Mouse (Mus musculus): ENCODE results near the gene Per1.
A peak's percentile ranks its signal among the peaks of the same experiment; 100 is the strongest.
"Not testable (repeated sequence)": the region's sequence is repeated elsewhere in the genome, so short reads cannot be mapped to it uniquely, and the experiment has no call there.

The Per1 gene

GRCm38 (mm10) chr11:69080855-69081222 is 14.2 kb upstream of the Per1 start:
- DNase-seq (ENCODE audit: low spot score in 2 of 2), result no peak

GRCm38 (mm10) chr11:69081613-69082012 is 13.4 kb upstream of the Per1 start:
- no peak for DNase-seq (ENCODE audit: low spot score in 2 of 2)

- DNase-seq (ENCODE audit: low spot score in 2 of 2), result no peak
Measured at GRCm38 (mm10) chr11:69085608-69086007, 9.4 kb upstream of the Per1 start.

- no peak for DNase-seq (ENCODE audit: low spot score in 2 of 2)
Measured at GRCm38 (mm10) chr11:69086390-69086789, 8.6 kb upstream of the Per1 start.

- no peak for DNase-seq (ENCODE audit: low spot score in 2 of 2)
Measured at GRCm38 (mm10) chr11:69087082-69087481, 7.9 kb upstream of the Per1 start.

GRCm38 (mm10) chr11:69087597-69087996 is 7.4 kb upstream of the Per1 start:
- no peak for DNase-seq (ENCODE audit: low spot score in 2 of 2)

- DNase-seq (ENCODE audit: low spot score in 2 of 2), result peak; percentile 87 to 93
Measured at GRCm38 (mm10) chr11:69088103-69088855, 6.7 kb upstream of the Per1 start, which contains the start of gene Vamp2. TSS of gene Vamp2 (plus strand) at chr11:69088490.

GRCm38 (mm10) chr11:69088856-69089615 is 6.0 kb upstream of the Per1 start:
- DNase-seq (ENCODE audit: low spot score in 2 of 2), result peak; percentile 65 to 66

- DNase-seq (ENCODE audit: low spot score in 2 of 2), result no peak
Measured at GRCm38 (mm10) chr11:69089616-69090290, 5.3 kb upstream of the Per1 start.

- no peak for DNase-seq (ENCODE audit: low spot score in 2 of 2)
Measured at GRCm38 (mm10) chr11:69090367-69090766, 4.7 kb upstream of the Per1 start.

GRCm38 (mm10) chr11:69091566-69092385 is 3.2 kb upstream of the Per1 start:
- DNase-seq (ENCODE audit: low spot score in 2 of 2), result no peak

- peak; percentile 95 for DNase-seq (ENCODE audit: low spot score in 2 of 2)
Measured at GRCm38 (mm10) chr11:69092386-69092751, 2.6 kb upstream of the Per1 start.

GRCm38 (mm10) chr11:69092871-69093270 is 2.1 kb upstream of the Per1 start:
- DNase-seq (ENCODE audit: low spot score in 2 of 2), result no peak

GRCm38 (mm10) chr11:69093856-69094255 is 1.2 kb upstream of the Per1 start:
- not testable (repeated sequence) for DNase-seq (ENCODE audit: low spot score in 2 of 2)

GRCm38 (mm10) chr11:69095511-69096231 is 654 bp downstream of the Per1 start:
- DNase-seq (ENCODE audit: low spot score in 2 of 2), result peak; percentile 56 to 60

- DNase-seq (ENCODE audit: low spot score in 2 of 2), result no peak
Measured at GRCm38 (mm10) chr11:69096360-69096986, 1.5 kb downstream of the Per1 start.

GRCm38 (mm10) chr11:69096987-69097900 is 2.2 kb downstream of the Per1 start:
- peak; percentile 91 to 97 for DNase-seq (ENCODE audit: low spot score in 2 of 2)

GRCm38 (mm10) chr11:69098039-69098761 is 3.2 kb downstream of the Per1 start:
- peak in 1 of 2 experiments; percentile 42 for DNase-seq (ENCODE audit: low spot score in 2 of 2)

- DNase-seq (ENCODE audit: low spot score in 2 of 2), result peak; percentile 91 to 96
Measured at GRCm38 (mm10) chr11:69098762-69099091, 3.7 kb downstream of the Per1 start.

All from spleen, postnatal 10 days (tissue).